In genomic region chr3:87724556-87724955, GRCm38 (mm10) we compare ENCODE assay signal across 17 mouse cellular contexts. TPM values are rescaled to one million over a fixed set of nuclear protein-coding genes. Genes with fewer than 3 reads are reported as not detected.
"Had no signal": no experiment of that assay in that cellular context is flagged by ENCODE, and none has a peak within 500 bp of the region (broad histone marks: within the 10 kb centered on the region; RNA-seq: fewer than 3 reads in every experiment).

No protein-coding gene starts in this region.

- H3K4me3 ChIP-seq: layer of hippocampus, adult 2 months; limb, embryonic 13.5 days; liver, embryonic 15.5 days; midbrain, embryonic 13.5 days; stomach, embryonic 15.5 days had no signal

- H3K27me3 ChIP-seq: limb, embryonic 13.5 days; liver, embryonic 15.5 days; midbrain, embryonic 13.5 days; stomach, embryonic 15.5 days had no signal

- H3K9ac ChIP-seq: limb, embryonic 13.5 days; liver, embryonic 15.5 days; lung, embryonic 14.5 days; midbrain, embryonic 13.5 days; stomach, embryonic 15.5 days had no signal

- H3K27ac ChIP-seq: layer of hippocampus, adult 2 months; limb, embryonic 13.5 days; liver, embryonic 15.5 days; midbrain, embryonic 13.5 days; stomach, embryonic 15.5 days had no signal

- H3K9me3 ChIP-seq: limb, embryonic 13.5 days; liver, embryonic 15.5 days; midbrain, embryonic 13.5 days; stomach, embryonic 15.5 days had no signal

- H3K4me2 ChIP-seq: limb, embryonic 13.5 days; liver, embryonic 11.5 days; liver, embryonic 15.5 days; lung, embryonic 14.5 days; midbrain, embryonic 13.5 days; stomach, embryonic 15.5 days had no signal

- ATAC-seq: midbrain, embryonic 13.5 days had no signal

- H3K4me1 ChIP-seq: limb, embryonic 13.5 days; liver, embryonic 15.5 days; midbrain, embryonic 13.5 days; stomach, embryonic 15.5 days had no signal

- DNase-seq: kidney, adult 11 months; kidney, adult 9 months; kidney, postnatal 10 days; kidney, postnatal 4 days; left cerebral cortex, postnatal 4 days; lung, embryonic 14.5 days; lung, postnatal 14 days; right cerebral cortex, postnatal 14 days; thymus, adult 18-20 months; thymus, postnatal 14 days had no signal

RNA-seq across cellular contexts. Expression of gene Lrrc71, which starts 23.9 kb away (rescaled TPM):
- total RNA-seq: megakaryocyte-erythroid progenitor cell, adult 5-6 weeks had no signal
